Mouse (Mus musculus) ES-E14 (cell line): ENCODE data around the gene Pacrg. TPM values are rescaled to one million over a fixed set of nuclear protein-coding genes. Genes with fewer than 3 reads are reported as not detected.

Experiments used
- DNase-seq: peaks from one replicate; pipeline ENCODE4 v3.0.0-alpha.2; 2013; ENCODE audit warnings: low read depth, low spot score
- H3K27ac ChIP-seq: 2 replicates; pipeline ENCODE4 v1.5.1; 2012; ENCODE audit warnings: low read depth, mild to moderate bottlenecking, low read length, moderate library complexity, mixed read lengths; ENCODE audit not compliant: poor library complexity, insufficient read depth, severe bottlenecking
- H3K36me3 ChIP-seq: 2 replicates; pipeline ENCODE4 v1.6.1; 2012; ENCODE audit warnings: mild to moderate bottlenecking, low read length, moderate library complexity, mixed read lengths; ENCODE audit not compliant: control insufficient read depth, poor library complexity, insufficient read depth, severe bottlenecking
- H3K4me1 ChIP-seq, 2 experiments: fragments of 150-350 bp in 1 of 2; sonication (generic) in 1 of 2; 2 replicates each; pipeline ENCODE4 v1.6.1; 2012; ENCODE audit warnings: low read length in 2 of 2, mild to moderate bottlenecking in 1 of 2, mixed read lengths in 1 of 2; ENCODE audit not compliant: control insufficient read depth in 2 of 2, insufficient read depth in 2 of 2, poor library complexity in 1 of 2
- H3K4me3 ChIP-seq, 2 experiments: fragments of 150-350 bp in 1 of 2; sonication (generic) in 1 of 2; 2 replicates each; pipeline ENCODE4 v1.5.1; 2012; ENCODE audit warnings: low read length in 2 of 2, low read depth in 1 of 2, mild to moderate bottlenecking in 1 of 2, mixed read lengths in 1 of 2; ENCODE audit not compliant: insufficient read depth in 1 of 2, poor library complexity in 1 of 2, severe bottlenecking in 1 of 2
- H3K9ac ChIP-seq: 2 replicates; pipeline ENCODE4 v1.6.1; 2012; ENCODE audit warnings: low read depth, mild to moderate bottlenecking, low read length, mixed read lengths; ENCODE audit not compliant: poor library complexity, insufficient read depth, severe bottlenecking
- H3K9me3 ChIP-seq: fragments of 150-350 bp; sonication (generic); 2 replicates; pipeline ENCODE4 v1.6.1; 2012; ENCODE audit warnings: low read depth, mild to moderate bottlenecking, low read length; ENCODE audit not compliant: control insufficient read depth, insufficient read depth
- CHD2 ChIP-seq: IDR thresholded peaks from 2 replicates; pipeline ENCODE4 v1.6.1; 2014; ENCODE audit warnings: mild to moderate bottlenecking, low read depth, low read length, inconsistent platforms
- HCFC1 ChIP-seq: IDR thresholded peaks from 2 replicates; pipeline ENCODE4 v1.6.1; 2012; ENCODE audit warnings: low read length, inconsistent platforms, borderline replicate concordance; ENCODE audit not compliant: insufficient read depth
- MAFK ChIP-seq: IDR thresholded peaks from 2 replicates; pipeline ENCODE4 v1.6.1; 2014; ENCODE audit warnings: mild to moderate bottlenecking, low read depth, low read length, inconsistent platforms; ENCODE audit not compliant: insufficient read depth
- ZC3H11A ChIP-seq: IDR thresholded peaks from 2 replicates; pipeline ENCODE4 v1.6.1; 2012; ENCODE audit warnings: low read depth, mild to moderate bottlenecking, inconsistent platforms, low read length, borderline replicate concordance
- ZNF384 ChIP-seq: IDR thresholded peaks from 2 replicates; pipeline ENCODE4 v1.6.1; 2012; ENCODE audit warnings: low read depth, low read length, inconsistent platforms
- in situ Hi-C, 2 experiments: fragments of 600-800 bp; cut with MboI; formaldehyde crosslinking; loops; one replicate each; pipeline ENCODE4 v1.15.1; 2025; ENCODE audit warnings: low sequenced_read_pairs in 2 of 2, inconsistent platforms in 1 of 2; ENCODE audit not compliant: unreplicated experiment in 2 of 2
- total RNA-seq: library from RNA; depleted of rRNA; stranded (reverse); fragments of 300-350 nt; gene quantifications from 2 replicates; pipeline ENCODE4 v1.2.3, GENCODE M21; 2012

Gene Pacrg
- total RNA-seq, 1 experiment = 0.27 TPM

DNA sequence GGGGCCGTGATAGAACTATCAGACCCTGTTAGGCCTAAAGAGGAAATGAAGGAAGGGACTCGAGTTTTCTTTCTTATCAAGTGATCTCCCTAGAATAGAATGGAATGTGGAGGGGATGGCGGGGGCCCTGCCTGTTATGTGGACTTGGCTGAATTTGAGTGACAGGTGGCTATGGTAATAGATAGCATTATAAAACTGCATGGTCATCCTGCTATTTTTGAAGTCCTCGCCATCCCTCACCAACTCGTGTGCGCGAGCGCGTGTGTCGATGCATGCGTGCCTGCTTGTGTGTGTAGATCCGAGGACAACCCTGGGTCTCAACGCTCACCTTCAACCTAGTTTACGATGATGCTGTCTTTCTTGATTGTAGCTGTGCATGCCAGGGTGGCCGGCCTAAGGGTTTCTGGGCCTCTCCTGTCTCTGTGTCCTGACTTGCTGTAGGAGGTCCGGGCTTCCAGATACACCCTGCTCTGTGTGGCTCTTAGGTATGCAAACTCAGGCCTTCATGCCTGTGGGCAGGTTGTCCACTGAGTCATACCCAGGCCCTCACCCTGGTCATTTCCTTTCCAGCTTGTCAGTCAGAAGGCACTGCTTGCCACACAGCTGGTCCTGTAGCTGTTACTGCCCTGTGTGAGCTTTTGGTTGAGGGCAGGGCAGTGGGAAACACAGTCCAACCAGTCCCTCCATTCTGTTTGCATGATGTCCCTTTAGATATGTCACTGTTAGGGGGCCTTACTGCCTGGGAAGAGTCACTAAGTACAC, 287.6 kb downstream of the Pacrg start:
- in situ Hi-C loops = no loop called here

DNA sequence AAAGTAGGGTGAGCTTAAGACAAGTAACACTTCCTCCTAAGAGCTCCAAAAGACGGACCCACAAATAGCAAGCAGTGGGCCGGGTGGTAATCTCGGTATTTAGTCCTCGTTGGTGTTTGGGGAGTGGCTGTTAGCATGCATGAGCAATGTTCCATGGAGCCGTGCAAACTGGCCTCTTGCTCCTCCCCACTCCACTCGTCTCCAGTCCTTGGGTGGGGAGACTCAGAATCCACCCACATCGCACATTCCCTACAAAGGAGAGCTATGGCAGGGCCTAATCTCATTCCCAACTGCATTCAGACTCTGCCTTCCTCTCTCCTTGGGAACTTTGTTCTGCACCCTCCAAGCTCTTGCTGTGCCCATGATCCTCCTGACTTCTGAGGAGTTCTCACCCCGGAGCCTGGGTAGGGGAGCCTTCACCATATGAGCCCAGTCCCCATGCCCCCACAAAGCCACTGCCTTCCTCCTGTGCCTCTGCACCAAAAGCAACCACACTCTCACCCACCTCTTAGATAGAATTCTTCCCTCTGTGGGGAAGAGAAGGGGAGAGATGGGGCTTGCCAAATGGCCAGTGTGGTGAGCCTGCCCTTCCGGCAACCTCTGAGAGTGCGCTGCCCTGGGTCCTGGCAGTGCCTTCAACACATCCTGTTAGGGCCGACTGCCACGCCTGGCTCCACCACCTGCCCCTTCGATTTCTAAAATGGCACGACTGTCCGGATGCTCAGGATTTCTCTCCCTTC, 289.2 kb downstream of the Pacrg start:
- Histone ChIP-seq H3K9ac (no peak overlapping the region), H3K9me3 (no peaks in the 10 kb centered on the region), H3K4me1 (no peaks in the 10 kb centered on the region), H3K27ac (no peak overlapping the region), H3K36me3 (no peaks in the 10 kb centered on the region), H3K4me3 (no peak overlapping the region)
- DNase-seq = no peak
- TF ChIP-seq CHD2 (no peak), ZC3H11A (no peak), ZNF384 (no peak), MAFK (no peak), HCFC1 (no peak)
- in situ Hi-C loops = no loop called here

More for the DNA sequence above, 287.6 kb downstream of the Pacrg start:
- Histone ChIP-seq H3K9ac (no peak overlapping the region), H3K4me1 (no peaks in the 10 kb centered on the region), H3K36me3 (no peaks in the 10 kb centered on the region), H3K27ac (no peak overlapping the region), H3K4me3 (no peak overlapping the region), H3K9me3 (no peaks in the 10 kb centered on the region)
- no peak for DNase-seq
- TF ChIP-seq ZNF384 (no peak), ZC3H11A (no peak), HCFC1 (no peak), MAFK (no peak), CHD2 (no peak)

DNA sequence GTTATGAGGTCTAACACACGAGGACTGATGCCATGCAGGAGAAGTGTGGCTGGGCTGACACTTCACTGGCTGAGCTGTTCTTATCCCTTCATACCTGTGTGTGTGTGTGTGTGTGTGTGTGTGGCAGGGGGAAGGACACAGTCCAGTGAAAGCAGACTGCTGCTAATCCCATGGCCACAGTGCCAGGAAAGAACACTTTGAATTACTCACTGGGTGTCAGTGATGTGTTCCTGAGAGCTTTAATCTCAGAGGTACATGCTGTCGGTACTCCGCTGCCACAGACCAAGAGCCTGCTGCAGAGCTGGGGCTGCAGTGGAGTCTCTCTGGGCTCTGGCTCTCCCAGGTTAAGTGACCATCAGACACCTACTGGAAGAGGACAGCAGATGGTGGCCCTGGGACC, 290.3 kb downstream of the Pacrg start:
- no peaks in the 10 kb centered on the region for H3K4me1 ChIP-seq
- no peak overlapping the region for H3K27ac ChIP-seq
- in situ Hi-C loops = no loop called here
- no peaks in the 10 kb centered on the region for H3K36me3 ChIP-seq
- no peaks in the 10 kb centered on the region for H3K9me3 ChIP-seq
- DNase-seq = no peak
- no peak overlapping the region for H3K9ac ChIP-seq
- TF ChIP-seq MAFK (no peak), HCFC1 (no peak), CHD2 (no peak), ZNF384 (no peak), ZC3H11A (no peak)
- H3K4me3 ChIP-seq = no peak overlapping the region

DNA sequence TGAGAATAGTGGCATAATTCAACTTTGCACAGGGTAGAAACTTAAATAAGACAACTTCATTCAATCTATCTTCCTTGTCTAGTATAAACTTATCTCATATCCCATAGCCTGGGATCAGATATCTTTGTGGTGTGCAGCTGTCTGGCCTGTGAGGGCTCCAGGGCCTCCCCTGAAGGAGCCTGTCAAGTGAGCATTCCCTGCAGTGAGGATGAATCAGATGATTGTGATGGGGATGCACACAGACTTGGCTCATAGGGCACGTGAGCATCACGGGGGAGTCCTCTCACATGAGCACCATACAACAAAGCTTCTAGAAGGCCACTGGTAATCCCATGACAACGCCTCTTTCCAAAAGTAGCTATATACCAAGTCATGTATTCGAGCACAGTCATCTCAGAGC, 291.1 kb downstream of the Pacrg start:
- DNase-seq = no peak
- Histone ChIP-seq H3K4me1 (no peaks in the 10 kb centered on the region), H3K9ac (no peak overlapping the region), H3K4me3 (no peak overlapping the region), H3K9me3 (no peaks in the 10 kb centered on the region), H3K36me3 (no peaks in the 10 kb centered on the region), H3K27ac (no peak overlapping the region)
- TF ChIP-seq ZC3H11A (no peak), ZNF384 (no peak), HCFC1 (no peak), MAFK (no peak), CHD2 (no peak)
- in situ Hi-C loops = no loop called here
